Mouse (Mus musculus): Measurements from ENCODE around the gene Pth. TPM values are rescaled to one million over a fixed set of nuclear protein-coding genes. Genes with fewer than 3 reads are reported as not detected.

Gene Pth
- polyA plus RNA-seq, 1 experiment, result not detected

DNA sequence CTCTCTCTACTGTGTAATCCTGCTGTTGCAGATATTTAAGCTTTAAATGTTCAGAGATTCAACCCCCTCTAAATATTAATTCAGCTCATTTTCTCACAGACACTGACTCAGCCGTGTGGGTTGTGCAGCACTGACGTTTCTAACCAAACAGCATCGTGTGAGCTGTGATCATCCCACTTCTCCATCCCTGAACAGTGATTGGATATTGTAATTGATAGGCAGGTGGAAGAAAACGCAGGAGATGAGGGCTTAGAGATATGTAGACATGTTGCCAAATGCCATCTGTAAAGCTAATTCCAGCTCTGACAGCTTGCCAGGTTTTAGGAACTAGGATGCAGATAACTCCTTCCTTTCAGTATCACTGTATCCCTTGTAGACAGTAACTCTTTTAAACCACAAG, 41.1 kb downstream of the Pth start:
- Histone ChIP-seq H3K27ac (ENCODE audit: insufficient read depth, low read length) (no peak overlapping the region), H3K4me1 (ENCODE audit: control insufficient read depth, insufficient read depth, insufficient read length) (no peaks in the 10 kb centered on the region), H3K27me3 (ENCODE audit: control insufficient read depth, insufficient read depth, low read length) (no peaks in the 10 kb centered on the region), H3K4me3 (ENCODE audit: extremely low read depth, insufficient read depth, insufficient read length) (no peak overlapping the region), H3K36me3 (ENCODE audit: control insufficient read depth, insufficient read depth, low read length) (no peaks in the 10 kb centered on the region)
- TF ChIP-seq CTCF (IDR thresholded peaks at IDR 0.05; ENCODE audit: extremely low read depth, insufficient read depth, insufficient read length, insufficient replicate concordance), result no peak
- TF ChIP-seq POLR2A (IDR thresholded peaks at IDR 0.05; ENCODE audit: low read depth, low read length), result no peak
- WGBS, result 77% methylated on average over 4 of the region's 4 CpGs
- no peak for DNase-seq (ENCODE audit: low read depth in 1 of 2, low spot score in 2 of 2)

Other genes with a start within 250 kb of the Pth start
- gene Arntl, start 181.1 kb downstream of the Pth start, polyA plus RNA-seq (2012; rRNA removed), result 5.4 and 6.3 TPM in 2 replicates
- 7.9 and 8.2 TPM in 2 replicates for gene Btbd10, start 19.2 kb downstream of the Pth start, polyA plus RNA-seq (2012; rRNA removed)
- gene Far1, start 125.3 kb upstream of the Pth start, polyA plus RNA-seq (2012; rRNA removed), result 7.7 and 8.3 TPM in 2 replicates

All from spleen, adult 2 months (tissue).